Mouse (Mus musculus): ENCODE data around the gene Sipa1l3.

Gene Sipa1l3

GRCm38 (mm10) chr7:29444070-29444469 is 74.4 kb downstream of the Sipa1l3 start:
- DNase-seq (ENCODE audit: low read depth, low spot score): no peak

GRCm38 (mm10) chr7:29441793-29442192 is 76.6 kb downstream of the Sipa1l3 start:
- DNase-seq (ENCODE audit: low read depth, low spot score): no peak

- no peak for DNase-seq (ENCODE audit: low read depth, low spot score)
Observed at GRCm38 (mm10) chr7:29441151-29441550, 77.3 kb downstream of the Sipa1l3 start.

DNA sequence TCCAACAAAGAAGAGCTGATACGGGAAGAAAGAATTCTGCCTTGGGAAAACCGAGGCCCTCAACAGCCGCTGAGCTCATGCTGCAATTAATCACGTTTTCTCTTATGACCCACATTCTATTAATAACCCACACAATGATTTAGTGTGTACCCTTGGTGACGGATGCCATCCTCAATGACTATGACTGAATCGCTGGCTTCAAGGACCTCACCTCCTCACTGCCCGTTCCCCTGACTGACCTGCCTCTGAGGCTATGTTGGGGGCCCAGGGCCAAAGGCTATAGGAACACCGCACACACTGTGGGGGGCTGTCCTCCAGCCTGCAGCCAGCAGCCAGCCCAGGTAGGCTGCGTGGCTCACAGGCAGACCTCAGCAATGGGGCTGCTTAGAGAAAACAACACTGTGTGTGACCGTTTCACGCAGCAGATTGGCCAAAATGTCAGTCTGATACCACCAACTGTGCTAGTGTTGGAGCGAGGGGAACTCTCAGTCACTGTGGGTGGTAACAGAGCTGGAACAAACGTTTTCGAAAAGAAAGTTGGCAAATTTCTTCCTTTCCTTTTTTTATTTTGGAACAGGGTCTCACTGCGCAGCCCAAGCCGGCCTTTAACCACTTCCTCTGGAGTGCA is 79.7 kb downstream of the Sipa1l3 start:
- DNase-seq (ENCODE audit: low read depth, low spot score): no peak

GRCm38 (mm10) chr7:29438204-29438603 is 80.2 kb downstream of the Sipa1l3 start:
- no peak for DNase-seq (ENCODE audit: low read depth, low spot score)

GRCm38 (mm10) chr7:29437072-29437471 is 81.4 kb downstream of the Sipa1l3 start:
- DNase-seq (ENCODE audit: low read depth, low spot score): no peak

- DNase-seq (ENCODE audit: low read depth, low spot score): no peak
Observed at GRCm38 (mm10) chr7:29434313-29435035, 84.0 kb downstream of the Sipa1l3 start.

- no peak for DNase-seq (ENCODE audit: low read depth, low spot score)
Observed at GRCm38 (mm10) chr7:29433725-29434124, 84.7 kb downstream of the Sipa1l3 start.

GRCm38 (mm10) chr7:29432947-29433553 is 85.4 kb downstream of the Sipa1l3 start:
- DNase-seq (ENCODE audit: low read depth, low spot score): no peak

DNA sequence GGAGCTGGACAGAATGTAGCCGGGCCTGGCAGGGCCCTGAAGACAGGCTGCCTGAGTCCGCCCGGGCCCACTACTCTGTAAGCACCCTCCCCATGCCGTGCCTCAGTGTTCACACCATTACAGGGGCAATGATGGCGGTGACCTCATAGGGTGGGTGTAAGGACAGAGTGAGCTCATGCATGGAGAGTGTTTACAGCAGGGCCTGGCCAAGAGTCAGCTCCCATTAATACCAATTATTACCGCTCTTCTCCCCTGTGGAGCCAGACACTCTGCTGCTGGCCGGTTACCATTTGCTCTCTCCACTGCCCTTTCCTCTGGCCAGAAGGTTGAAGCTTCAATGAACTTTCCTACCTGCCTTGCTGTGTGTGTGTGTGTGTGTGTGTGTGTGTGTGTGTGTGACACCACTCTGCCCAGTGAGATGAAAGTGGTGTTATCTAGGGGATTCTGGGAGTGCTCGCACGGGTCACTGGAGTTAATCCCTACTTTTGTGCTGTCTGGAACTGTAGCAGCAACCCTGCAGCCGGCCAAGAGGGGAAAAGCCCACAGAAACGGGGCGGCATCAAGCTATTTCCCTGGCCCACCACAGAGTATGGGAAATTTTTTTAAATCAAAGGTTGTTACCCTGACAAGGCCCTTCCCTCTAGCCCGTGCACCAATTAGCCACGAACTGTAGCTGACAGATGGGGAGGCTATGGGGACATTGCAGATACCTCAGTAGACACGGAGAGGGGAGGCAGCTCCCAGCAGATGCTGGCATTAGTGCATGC is 86.1 kb downstream of the Sipa1l3 start:
- DNase-seq (ENCODE audit: low read depth, low spot score): no peak

DNA sequence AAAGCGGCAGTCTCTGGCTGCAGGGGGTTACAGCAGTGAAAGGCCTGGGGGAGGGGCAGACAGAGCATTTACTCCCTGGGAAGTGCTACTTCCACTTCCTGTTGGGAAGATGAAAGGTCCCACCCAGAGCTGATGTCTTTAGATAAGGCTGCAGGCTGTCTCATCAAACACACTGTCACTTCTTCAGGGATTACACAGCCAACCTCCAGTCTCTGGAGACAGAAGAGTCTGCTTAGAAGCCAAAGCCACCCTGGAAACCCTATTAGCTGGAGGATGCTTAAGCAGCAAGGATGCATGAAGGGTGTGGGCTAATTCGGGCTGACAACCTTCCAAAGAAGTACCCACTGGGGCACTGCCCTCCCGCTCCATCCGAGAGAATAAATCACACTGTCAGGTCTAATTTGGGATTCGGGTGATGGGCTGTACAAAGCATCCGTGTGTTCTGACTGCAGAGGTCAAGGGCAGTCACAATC is 87.7 kb downstream of the Sipa1l3 start:
- no peak for DNase-seq (ENCODE audit: low read depth, low spot score)

- DNase-seq (ENCODE audit: low read depth, low spot score): no peak
Observed at GRCm38 (mm10) chr7:29426056-29426455, 92.4 kb downstream of the Sipa1l3 start.

GRCm38 (mm10) chr7:29425413-29425827 is 93.0 kb downstream of the Sipa1l3 start:
- DNase-seq (ENCODE audit: low read depth, low spot score): no peak

DNA sequence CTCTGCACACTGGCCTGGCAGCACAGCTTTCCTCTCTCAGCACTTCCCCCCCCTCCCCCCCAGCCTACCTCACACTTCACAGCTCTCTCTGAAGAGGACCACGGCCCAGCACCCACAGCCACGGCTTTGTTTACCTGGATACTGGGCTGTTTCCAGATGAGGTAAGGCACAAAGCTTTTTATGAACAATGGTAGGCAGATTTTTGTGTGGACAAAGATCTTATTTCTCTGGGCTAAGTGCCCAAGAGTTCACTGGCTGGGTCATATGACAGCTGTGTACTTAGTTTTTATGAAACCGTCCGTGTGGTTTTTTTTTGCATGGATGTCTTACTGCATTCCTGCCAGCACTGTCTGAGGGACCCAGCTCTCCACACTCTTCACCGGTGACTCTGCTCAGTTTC is 93.8 kb downstream of the Sipa1l3 start:
- DNase-seq (ENCODE audit: low read depth, low spot score): no peak

- DNase-seq (ENCODE audit: low read depth, low spot score): no peak
Observed at GRCm38 (mm10) chr7:29421909-29422244, 96.6 kb downstream of the Sipa1l3 start.

GRCm38 (mm10) chr7:29421240-29421908 is 97.1 kb downstream of the Sipa1l3 start:
- no peak for DNase-seq (ENCODE audit: low read depth, low spot score)

DNA sequence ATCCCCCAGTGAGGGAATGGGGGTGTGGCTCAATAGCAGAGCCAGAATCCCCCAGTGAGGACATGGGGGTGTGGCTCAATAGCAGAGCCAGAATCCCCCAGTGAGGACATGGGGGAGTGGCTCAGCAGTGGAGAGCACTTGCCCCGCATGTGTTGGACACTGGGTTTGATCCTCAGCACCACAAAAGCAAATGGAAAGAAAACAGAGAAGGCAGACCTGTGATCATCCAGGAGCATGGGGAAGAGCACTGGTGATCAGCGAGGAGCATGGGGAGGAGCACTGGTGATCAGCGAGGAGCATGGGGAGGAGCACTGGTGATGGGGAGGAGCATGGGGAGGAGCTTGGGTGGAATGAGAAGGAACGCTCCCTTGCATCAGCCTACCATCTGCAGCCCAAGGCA is 98.6 kb downstream of the Sipa1l3 start:
- no peak for DNase-seq (ENCODE audit: low read depth, low spot score)

DNA sequence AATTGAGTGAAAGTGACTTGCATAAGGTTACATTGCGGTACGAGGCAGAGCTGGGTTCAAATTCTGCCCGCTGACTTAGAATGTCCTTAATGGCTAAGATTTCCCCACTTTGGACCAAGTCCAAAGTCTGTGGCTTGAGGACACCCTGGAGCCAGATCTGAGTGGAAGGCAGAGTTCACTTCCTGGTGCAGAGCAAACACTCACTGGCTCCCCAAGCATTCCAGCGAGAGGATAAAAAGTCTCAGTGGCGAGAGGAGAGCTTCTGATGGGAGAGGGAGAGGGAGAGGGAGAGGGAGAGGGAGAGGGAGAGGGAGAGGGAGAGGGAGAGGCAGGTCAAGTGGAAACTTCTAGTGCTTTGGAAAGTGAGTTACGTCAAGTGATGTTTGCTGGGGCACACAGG is 100.2 kb downstream of the Sipa1l3 start:
- DNase-seq (ENCODE audit: low read depth, low spot score): no peak

- DNase-seq (ENCODE audit: low read depth, low spot score): no peak
Observed at GRCm38 (mm10) chr7:29417332-29418069, 100.9 kb downstream of the Sipa1l3 start.

- DNase-seq (ENCODE audit: low read depth, low spot score): no peak
Observed at GRCm38 (mm10) chr7:29416906-29417305, 101.5 kb downstream of the Sipa1l3 start.
